Mouse (Mus musculus) hindbrain, embryonic 11.5 days (tissue): Measurements from ENCODE around the gene Tango2. TPM values are rescaled to one million over a fixed set of nuclear protein-coding genes. Genes with fewer than 3 reads are reported as not detected.
A peak's percentile ranks its signal among the peaks of the same experiment; 100 is the strongest.

Source experiments
- ATAC-seq: fragments of 200-750 bp; cut with Nextera tagmentation; 2 replicates; pipeline ENCODE4 v1.8.0; 2017; ENCODE audit warnings: mild to moderate bottlenecking, moderate TSS enrichment, moderate library complexity; ENCODE audit not compliant: low FRiP score
- DNase-seq: peaks from one replicate; pipeline ENCODE4 v3.0.0-alpha.2; 2015; ENCODE audit warnings: low spot score
- H3K27ac ChIP-seq: fragments of 300-500 bp; sonication (generic); 2 replicates; pipeline ENCODE4 v1.5.1; 2014; ENCODE audit warnings: mild to moderate bottlenecking, low read depth, low read length
- H3K27me3 ChIP-seq: fragments of 300-500 bp; sonication (generic); 2 replicates; pipeline ENCODE4 v1.6.1; 2014; ENCODE audit warnings: mild to moderate bottlenecking, low read length, moderate library complexity, mixed read lengths; ENCODE audit not compliant: control insufficient read depth, insufficient read depth
- H3K36me3 ChIP-seq: fragments of 300-500 bp; sonication (generic); 2 replicates; pipeline ENCODE4 v1.6.1; 2014; ENCODE audit warnings: mild to moderate bottlenecking, low read length, moderate library complexity, mixed read lengths; ENCODE audit not compliant: control insufficient read depth, insufficient read depth
- H3K4me1 ChIP-seq: fragments of 300-500 bp; sonication (generic); replicated peaks from 2 replicates; pipeline ENCODE4 v1.6.1; 2014; ENCODE audit warnings: low read length, mixed read lengths; ENCODE audit not compliant: control insufficient read depth, insufficient read depth
- H3K4me2 ChIP-seq: fragments of 300-500 bp; sonication (generic); replicated peaks from 2 replicates; pipeline ENCODE4 v1.6.1; 2014; ENCODE audit warnings: mild to moderate bottlenecking, low read depth, low read length
- H3K4me3 ChIP-seq: fragments of 300-500 bp; sonication (generic); 2 replicates; pipeline ENCODE4 v1.5.1; 2014; ENCODE audit warnings: low read depth, low read length
- H3K9ac ChIP-seq: fragments of 300-500 bp; sonication (generic); 2 replicates; pipeline ENCODE4 v1.6.1; 2014; ENCODE audit warnings: low read depth, low read length
- H3K9me3 ChIP-seq: fragments of 300-500 bp; sonication (generic); 2 replicates; pipeline ENCODE4 v1.6.1; 2016; ENCODE audit warnings: low read length; ENCODE audit not compliant: control insufficient read depth
- WGBS: fragments of 180-500 bp; shearing (Covaris S2); extraction: QIAGEN DNeasy Blood & Tissue Kit; methylation state at CpG from one replicate; pipeline ENCODE4 v1.1.7; 2014; 5-methylcytosine and 5-hydroxymethylcytosine counted together
- polyA plus RNA-seq: library from polyadenylated mRNA; unstranded; fragments of >200 nt; fragmentation: Nextera tagmentation; extraction: Ambion mirVana; gene quantifications from 2 replicates; pipeline ENCODE4 v1.2.1, GENCODE M21; 2014

The Tango2 gene
- polyA plus RNA-seq, 1 experiment from 2014 or later = 54.0 TPM

DNA sequence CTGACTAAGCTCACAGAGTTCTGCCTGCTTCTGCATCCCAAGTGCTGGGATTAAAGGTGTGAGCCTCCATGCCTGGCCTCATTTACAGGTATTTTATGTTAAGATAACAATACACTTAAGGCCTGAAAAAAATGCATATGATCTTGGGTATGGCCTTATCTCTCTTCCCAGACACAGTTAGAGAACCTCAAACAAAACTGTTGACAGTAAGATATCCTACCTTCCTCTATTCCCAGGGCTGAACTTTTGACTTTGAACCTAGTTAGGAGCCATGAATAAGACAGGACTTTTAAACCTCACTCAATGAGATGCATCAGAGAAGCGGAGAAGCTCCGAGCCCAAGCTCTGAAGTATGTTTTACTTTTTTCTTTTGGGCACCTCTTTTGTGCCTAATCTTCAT is 5.8 kb downstream of the Tango2 start:
- WGBS = 91% methylated on average over 2 of the region's 2 CpGs
- Histone ChIP-seq H3K9me3 (no peaks in the 10 kb centered on the region), H3K9ac (no peak overlapping the region), H3K36me3 (no peaks in the 10 kb centered on the region), H3K27ac (no peak overlapping the region), H3K27me3 (no peaks in the 10 kb centered on the region), H3K4me1 (peaks cover 6% of the 10 kb centered on the region; the same call in 1 of the 2 replicates), H3K4me2 (peak overlapping the region; percentile 6; the same call in 1 of the 2 replicates), H3K4me3 (no peak overlapping the region)
- ATAC-seq (no peak), DNase-seq (no peak)

DNA sequence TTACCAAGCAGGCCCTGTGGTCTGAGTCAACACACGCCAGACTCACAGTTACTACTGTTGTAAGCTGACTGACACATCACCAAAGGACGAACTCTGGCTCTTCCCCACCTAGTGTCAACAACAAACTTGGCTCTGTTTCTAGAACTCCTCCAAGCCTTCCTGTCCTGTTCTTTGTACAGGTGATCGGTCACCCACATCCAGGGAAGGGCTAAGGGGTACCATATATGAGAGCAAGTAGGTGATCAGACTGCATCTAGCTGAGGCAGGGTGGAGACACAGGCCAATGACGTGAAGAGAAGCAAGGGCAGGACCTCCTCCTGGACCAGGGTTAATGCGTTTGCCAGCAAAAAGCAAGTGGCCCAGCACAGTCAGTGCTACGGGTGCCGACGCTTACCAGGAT is 6.3 kb downstream of the Tango2 start:
- Histone ChIP-seq H3K27me3 (no peaks in the 10 kb centered on the region), H3K4me2 (no peak overlapping the region), H3K9ac (no peak overlapping the region), H3K9me3 (no peaks in the 10 kb centered on the region), H3K36me3 (no peaks in the 10 kb centered on the region), H3K4me1 (peaks cover 6% of the 10 kb centered on the region; the same call in 1 of the 2 replicates), H3K4me3 (no peak overlapping the region), H3K27ac (no peak overlapping the region)
- WGBS = 89% methylated on average over 8 of the region's 8 CpGs
- DNase-seq (no peak), ATAC-seq (no peak)

DNA sequence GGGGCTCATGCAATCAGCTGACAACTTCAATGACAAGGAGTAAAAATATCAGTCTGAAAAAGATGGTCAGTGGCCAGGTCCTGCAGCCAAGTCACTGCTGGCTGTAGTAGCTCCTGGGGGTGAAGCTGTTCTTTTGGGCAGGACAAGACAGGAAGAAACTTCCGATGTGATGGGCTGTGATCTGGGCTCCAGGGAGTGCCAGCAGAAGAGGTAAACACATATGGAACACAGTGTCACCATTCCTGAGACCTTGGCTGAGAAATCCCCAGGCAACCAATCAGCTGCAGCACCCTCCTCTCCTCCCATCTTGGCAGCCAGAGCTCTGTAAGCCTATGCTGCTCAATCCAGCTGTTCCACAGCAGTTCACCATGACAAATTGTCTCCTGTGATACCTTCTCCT is 8.0 kb downstream of the Tango2 start:
- H3K36me3 ChIP-seq = no peaks in the 10 kb centered on the region
- no peak overlapping the region for H3K9ac ChIP-seq
- H3K4me3 ChIP-seq = no peak overlapping the region
- ATAC-seq (no peak), DNase-seq (no peak)
- no peaks in the 10 kb centered on the region for H3K27me3 ChIP-seq
- H3K4me2 ChIP-seq = no peak overlapping the region
- no peak overlapping the region for H3K27ac ChIP-seq
- peaks cover 6% of the 10 kb centered on the region; the same call in 1 of the 2 replicates for H3K4me1 ChIP-seq
- H3K9me3 ChIP-seq = no peaks in the 10 kb centered on the region
- WGBS = 43% methylated on average over 1 of the region's 1 CpGs

DNA sequence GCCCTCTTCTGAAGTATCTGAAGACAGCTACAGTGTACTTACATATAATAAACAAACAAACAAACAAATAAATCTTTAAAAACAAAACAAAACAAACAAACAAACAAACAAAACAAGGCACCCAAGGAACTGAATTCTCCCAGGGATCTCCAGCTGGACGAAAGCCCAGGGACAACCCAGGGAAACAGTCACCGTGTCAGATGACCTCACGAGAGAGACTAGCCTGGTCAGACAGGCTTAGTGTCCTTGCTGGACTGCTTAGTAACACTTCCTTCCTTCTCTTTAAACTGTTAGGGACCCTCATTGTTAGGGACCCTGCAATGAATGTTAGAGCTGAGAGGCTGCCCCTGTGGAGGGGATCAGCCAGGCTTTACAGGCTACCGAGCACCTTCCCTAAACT is 10.6 kb downstream of the Tango2 start:
- WGBS = 91% methylated on average over 4 of the region's 4 CpGs
- no peak for ATAC-seq
- Histone ChIP-seq H3K27me3 (no peaks in the 10 kb centered on the region), H3K4me3 (no peak overlapping the region), H3K36me3 (no peaks in the 10 kb centered on the region), H3K9me3 (no peaks in the 10 kb centered on the region), H3K27ac (no peak overlapping the region), H3K9ac (no peak overlapping the region), H3K4me1 (no peaks in the 10 kb centered on the region), H3K4me2 (no peak overlapping the region)
- no peak for DNase-seq

DNA sequence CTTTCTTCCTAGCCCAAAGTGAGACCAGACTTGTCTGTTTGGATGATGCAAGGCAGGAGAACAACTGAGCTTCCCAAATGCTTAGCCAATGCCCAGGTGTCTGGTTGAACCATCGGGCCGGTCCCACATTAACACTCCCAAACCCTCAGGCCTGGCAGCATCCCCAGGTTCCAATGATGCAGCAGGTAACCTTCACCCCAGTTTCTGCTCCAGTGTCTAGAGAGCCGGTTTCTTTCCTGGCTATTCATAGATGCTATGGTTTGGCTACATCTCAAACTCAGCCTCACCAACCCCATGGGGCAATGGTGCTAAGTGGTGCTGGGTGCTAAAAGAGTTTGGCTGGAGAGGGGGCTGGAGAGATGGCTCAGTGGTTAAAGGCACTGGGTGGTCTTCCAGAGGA is 11.9 kb downstream of the Tango2 start:
- Histone ChIP-seq H3K9ac (no peak overlapping the region), H3K27ac (no peak overlapping the region), H3K36me3 (no peaks in the 10 kb centered on the region), H3K4me1 (no peaks in the 10 kb centered on the region), H3K4me3 (no peak overlapping the region), H3K4me2 (no peak overlapping the region), H3K27me3 (no peaks in the 10 kb centered on the region), H3K9me3 (no peaks in the 10 kb centered on the region)
- DNase-seq = no peak
- no peak for ATAC-seq
- WGBS = 94% methylated on average over 3 of the region's 3 CpGs

DNA sequence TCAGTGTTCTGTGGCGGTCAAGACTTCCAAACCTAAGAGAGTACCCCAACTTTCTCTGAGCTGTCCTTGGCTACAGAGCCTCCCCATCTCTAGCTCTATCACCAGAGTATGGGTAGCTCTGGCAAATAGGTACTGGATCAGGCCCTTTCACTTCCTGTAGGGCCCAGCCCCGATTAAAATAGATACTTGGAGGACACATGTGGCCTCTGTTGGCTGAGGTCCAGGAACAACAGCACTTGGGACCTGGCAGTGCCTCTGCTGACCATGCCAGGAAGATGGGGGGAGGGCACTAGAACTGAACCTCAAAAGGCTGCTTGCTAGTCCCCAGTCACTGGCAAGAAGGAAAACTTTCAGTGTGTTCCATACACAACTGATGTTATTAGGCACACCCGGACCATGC is 13.9 kb downstream of the Tango2 start:
- H3K4me2 ChIP-seq = no peak overlapping the region
- ATAC-seq (no peak), DNase-seq (no peak)
- no peaks in the 10 kb centered on the region for H3K27me3 ChIP-seq
- H3K36me3 ChIP-seq = no peaks in the 10 kb centered on the region
- H3K27ac ChIP-seq = no peak overlapping the region
- H3K9me3 ChIP-seq = no peaks in the 10 kb centered on the region
- 84% methylated on average over 3 of the region's 3 CpGs for WGBS
- no peaks in the 10 kb centered on the region for H3K4me1 ChIP-seq
- no peak overlapping the region for H3K4me3 ChIP-seq
- no peak overlapping the region for H3K9ac ChIP-seq

DNA sequence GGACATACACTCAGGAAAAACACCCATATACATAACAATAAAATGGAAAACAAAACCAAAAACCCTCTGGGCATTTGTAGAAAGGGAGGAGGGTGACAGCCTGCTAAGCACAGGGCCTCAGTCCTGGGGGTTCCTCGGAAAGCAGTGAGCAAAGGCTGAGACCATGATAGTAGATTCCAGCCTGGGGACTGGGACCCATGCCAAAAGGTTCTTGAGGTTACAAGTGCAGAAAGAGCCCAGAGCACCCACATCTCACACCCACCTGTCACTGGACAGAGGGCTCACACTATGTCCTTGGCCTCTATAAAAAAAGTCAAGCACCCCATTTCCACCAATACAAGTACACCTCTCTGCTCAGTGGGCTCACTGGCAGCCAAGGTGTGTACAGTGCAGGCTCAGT is 19.4 kb downstream of the Tango2 start:
- Histone ChIP-seq H3K4me3 (no peak overlapping the region), H3K9ac (no peak overlapping the region), H3K4me1 (no peaks in the 10 kb centered on the region), H3K36me3 (no peaks in the 10 kb centered on the region), H3K9me3 (no peaks in the 10 kb centered on the region), H3K27ac (no peak overlapping the region), H3K27me3 (no peaks in the 10 kb centered on the region), H3K4me2 (no peak overlapping the region)
- WGBS = 85% methylated on average over 1 of the region's 1 CpGs
- DNase-seq (no peak), ATAC-seq (no peak)

DNA sequence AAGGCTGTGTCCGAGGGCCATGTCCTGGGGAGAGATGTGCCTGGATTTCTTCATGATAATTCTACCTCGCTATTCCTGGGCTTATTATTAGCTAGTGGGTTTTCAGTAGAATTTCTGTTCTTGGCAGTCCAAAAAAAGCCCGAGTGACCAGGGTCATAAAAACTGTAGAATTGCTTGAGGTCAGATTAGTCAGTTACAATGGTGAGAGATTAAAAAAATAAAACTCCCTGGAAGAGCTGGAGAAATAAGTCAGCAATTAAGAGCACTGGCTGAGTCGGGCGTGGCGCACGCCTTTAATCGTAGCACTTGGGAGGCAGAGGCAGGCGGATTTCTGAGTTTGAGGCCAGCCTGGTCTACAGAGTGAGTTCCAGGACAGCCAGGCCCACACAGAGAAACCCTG is 20.0 kb downstream of the Tango2 start:
- no peaks in the 10 kb centered on the region for H3K4me1 ChIP-seq
- DNase-seq (no peak), ATAC-seq (no peak)
- no peaks in the 10 kb centered on the region for H3K9me3 ChIP-seq
- H3K4me2 ChIP-seq = no peak overlapping the region
- no peaks in the 10 kb centered on the region for H3K36me3 ChIP-seq
- no peaks in the 10 kb centered on the region for H3K27me3 ChIP-seq
- no peak overlapping the region for H3K4me3 ChIP-seq
- no peak overlapping the region for H3K27ac ChIP-seq
- WGBS = 95% methylated on average over 9 of the region's 9 CpGs
- H3K9ac ChIP-seq = no peak overlapping the region

DNA sequence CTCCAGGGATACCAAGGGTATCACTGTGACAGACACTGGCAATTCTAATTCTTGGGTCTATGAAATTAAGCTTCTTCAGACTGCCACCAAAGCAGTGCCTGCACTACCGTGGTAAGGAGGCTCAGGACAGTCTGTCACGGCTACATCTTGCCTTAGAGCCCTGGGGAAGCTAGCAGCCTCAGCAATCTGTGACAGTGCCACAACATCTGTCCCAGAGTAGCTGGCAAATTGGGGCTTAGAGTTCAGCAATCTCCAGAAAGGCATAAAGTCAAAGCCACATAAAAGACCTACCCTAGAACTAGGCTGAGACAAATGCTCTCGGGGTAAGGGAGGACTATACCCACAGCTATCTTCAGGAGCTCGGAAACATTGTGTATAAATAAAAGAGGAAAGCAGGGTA is 22.2 kb downstream of the Tango2 start:
- Histone ChIP-seq H3K9ac (no peak overlapping the region), H3K4me3 (no peak overlapping the region), H3K27ac (no peak overlapping the region), H3K36me3 (no peaks in the 10 kb centered on the region), H3K4me2 (no peak overlapping the region), H3K4me1 (no peaks in the 10 kb centered on the region), H3K27me3 (no peaks in the 10 kb centered on the region), H3K9me3 (no peaks in the 10 kb centered on the region)
- WGBS = 81% methylated on average over 4 of the region's 4 CpGs
- DNase-seq (no peak), ATAC-seq (no peak)
